Mouse (Mus musculus) kidney, adult 9 months (tissue): ENCODE data around the gene Pla2g2c.
A peak's percentile ranks its signal among the peaks of the same experiment; 100 is the strongest.

Source experiments
- DNase-seq: peaks from one replicate; pipeline ENCODE4 v3.0.0; 2022

Gene Pla2g2c

GRCm38 (mm10) chr4:138724354-138725126, at the start of gene Pla2g2c:
TSS of gene Pla2g2c (plus strand) at chr4:138724792.
- no peak for DNase-seq

- peak; percentile 29 for DNase-seq
These were observed 48.1 kb upstream of the Pla2g2c start for GRCm38 (mm10) chr4:138676480-138676879.

- no peak for DNase-seq
These were observed 47.0 kb upstream of the Pla2g2c start for GRCm38 (mm10) chr4:138677579-138677978.

- DNase-seq = no peak
These were observed 44.5 kb upstream of the Pla2g2c start for GRCm38 (mm10) chr4:138680124-138680523.

- no peak for DNase-seq
These were observed 41.8 kb upstream of the Pla2g2c start for GRCm38 (mm10) chr4:138682760-138683159.

- no peak for DNase-seq
These were observed 38.8 kb upstream of the Pla2g2c start for GRCm38 (mm10) chr4:138685813-138686212.

GRCm38 (mm10) chr4:138689094-138689512, 35.5 kb upstream of the Pla2g2c start:
- DNase-seq = no peak

- DNase-seq = no peak
These were observed 34.0 kb upstream of the Pla2g2c start for GRCm38 (mm10) chr4:138690561-138690960.

GRCm38 (mm10) chr4:138691443-138692181, 33.0 kb upstream of the Pla2g2c start:
- no peak for DNase-seq

- no peak for DNase-seq
These were observed 31.4 kb upstream of the Pla2g2c start for GRCm38 (mm10) chr4:138693043-138693692.

GRCm38 (mm10) chr4:138696720-138697119, 27.9 kb upstream of the Pla2g2c start:
- peak; percentile 54 for DNase-seq

GRCm38 (mm10) chr4:138697166-138697860, 27.3 kb upstream of the Pla2g2c start:
- no peak for DNase-seq

GRCm38 (mm10) chr4:138698296-138698695, 26.3 kb upstream of the Pla2g2c start:
- peak; percentile 66 for DNase-seq

GRCm38 (mm10) chr4:138700184-138700982, 24.2 kb upstream of the Pla2g2c start:
- DNase-seq = peak; percentile 79

GRCm38 (mm10) chr4:138701111-138701510, 23.5 kb upstream of the Pla2g2c start:
- no peak for DNase-seq

GRCm38 (mm10) chr4:138702031-138702430, 22.6 kb upstream of the Pla2g2c start:
- no peak for DNase-seq

GRCm38 (mm10) chr4:138702528-138702927, 22.1 kb upstream of the Pla2g2c start:
- DNase-seq = no peak

GRCm38 (mm10) chr4:138703591-138703990, 21.0 kb upstream of the Pla2g2c start:
- no peak for DNase-seq

GRCm38 (mm10) chr4:138704169-138704568, 20.4 kb upstream of the Pla2g2c start:
- DNase-seq = no peak

- DNase-seq = no peak
These were observed 18.0 kb upstream of the Pla2g2c start for GRCm38 (mm10) chr4:138706620-138707019.

- DNase-seq = peak; percentile 78
These were observed 16.0 kb upstream of the Pla2g2c start for GRCm38 (mm10) chr4:138708636-138709035.

- no peak for DNase-seq
These were observed 15.3 kb upstream of the Pla2g2c start for GRCm38 (mm10) chr4:138709246-138709645.
